Mouse (Mus musculus) stomach, postnatal 0 days (tissue): ENCODE data around the gene Crim1.

Experiments used
- CTCF ChIP-seq: IDR thresholded peaks from 2 replicates; pipeline ENCODE4 v1.5.1; 2016; ENCODE audit warnings: antibody characterized with exemption, low read depth, mild to moderate bottlenecking, moderate library complexity
- EP300 ChIP-seq: optimal IDR thresholded peaks from 2 replicates; pipeline ENCODE3; 2016; ENCODE audit warnings: antibody characterized with exemption

DNA sequence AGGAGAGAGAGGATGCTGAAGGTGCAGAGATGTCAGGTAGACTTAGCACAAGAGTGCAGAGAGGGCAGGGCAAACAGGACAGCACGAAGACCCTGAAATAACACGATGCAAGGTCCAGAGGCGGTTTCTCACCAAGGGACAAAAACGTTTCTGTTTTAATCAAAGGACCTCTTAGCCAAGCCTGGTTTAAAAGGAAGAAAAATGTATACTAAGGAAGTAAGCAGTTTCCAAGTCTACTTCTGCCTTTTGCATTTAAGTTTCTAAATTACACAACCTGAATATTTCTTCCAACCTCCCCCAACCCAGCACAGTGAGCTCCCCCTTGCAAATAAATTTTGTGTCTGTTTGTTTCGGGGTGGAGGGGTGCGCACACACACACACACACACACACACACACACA, 173.1 kb downstream of the Crim1 start:
- TF ChIP-seq CTCF (no peak), EP300 (no peak)
